Mouse (Mus musculus): ENCODE measurements at regions not wholly inside any gene's neighbourhood (a gene's known extent, or its start where the extent isn't known, plus 50 kb on each side); places are given as distances from the start of the nearest gene placed in this dataset.

- DNase-seq (ENCODE audit: low spot score in 2 of 2): peak in 1 of 2 experiments; percentile 0
Measured at GRCm38 (mm10) chrY:89267946-89268345, 215.3 kb downstream of the Gm21294 start.
